Mouse (Mus musculus): ENCODE results near the gene Hoxd3.

- TF ChIP-seq CTCF (IDR thresholded peaks at IDR 0.05; ENCODE audit: insufficient read depth, low read length) (no peak), POLR2A (IDR thresholded peaks at IDR 0.05; ENCODE audit: borderline replicate concordance, extremely low read depth, low read depth, low read length) (no peak)
These were observed 42.5 kb upstream of the Hoxd3 start for GRCm38 (mm10) chr2:74669230-74669578.

Data from lung, adult 2 months (tissue).